Mouse (Mus musculus): Measurements from ENCODE around the gene Nfib.

GRCm38 (mm10) chr4:82502611-82503010, 202.9 kb downstream of the Nfib start:
- TF ChIP-seq CTCF (IDR thresholded peaks at IDR 0.05; ENCODE audit: borderline replicate concordance, control insufficient read depth, extremely low read depth, insufficient read depth, low read length, poor library complexity) (no peak), POLR2A (IDR thresholded peaks at IDR 0.05; ENCODE audit: control insufficient read depth, extremely low read depth, insufficient read depth, low read length, poor library complexity) (no peak)

Measured in thymus, adult 2 months (tissue).